Mouse (Mus musculus) limb, embryonic 12.5 days (tissue): ENCODE data around the gene Zfp831. TPM values are rescaled to one million over a fixed set of nuclear protein-coding genes. Genes with fewer than 3 reads are reported as not detected.

Experiments used
- ATAC-seq: fragments of 200-750 bp; cut with Nextera tagmentation; 2 replicates; pipeline ENCODE4 v1.8.0; 2017; ENCODE audit warnings: low read depth, moderate TSS enrichment; ENCODE audit not compliant: insufficient number of reproducible peaks, insufficient read depth, low FRiP score, low TSS enrichment
- H3K27ac ChIP-seq: fragments of 300-500 bp; sonication (generic); 2 replicates; pipeline ENCODE4 v1.5.1; 2016; ENCODE audit warnings: mild to moderate bottlenecking, moderate library complexity
- H3K27me3 ChIP-seq: fragments of 300-500 bp; sonication (generic); 2 replicates; pipeline ENCODE4 v1.6.1; 2016; ENCODE audit warnings: mild to moderate bottlenecking, moderate library complexity
- H3K36me3 ChIP-seq: fragments of 300-500 bp; sonication (generic); 2 replicates; pipeline ENCODE4 v1.6.1; 2016; ENCODE audit warnings: mild to moderate bottlenecking, moderate library complexity
- H3K4me1 ChIP-seq: fragments of 300-500 bp; sonication (generic); replicated peaks from 2 replicates; pipeline ENCODE4 v1.6.1; 2016
- H3K4me2 ChIP-seq: fragments of 300-500 bp; sonication (generic); 2 replicates; pipeline ENCODE4 v1.6.1; 2016; ENCODE audit warnings: mild to moderate bottlenecking, moderate library complexity
- H3K4me3 ChIP-seq: fragments of 300-500 bp; sonication (generic); replicated peaks from 2 replicates; pipeline ENCODE4 v1.5.1; 2016; ENCODE audit warnings: mild to moderate bottlenecking
- H3K9ac ChIP-seq: fragments of 300-500 bp; sonication (generic); replicated peaks from 2 replicates; pipeline ENCODE4 v1.6.1; 2016; ENCODE audit warnings: mild to moderate bottlenecking, moderate library complexity
- H3K9me3 ChIP-seq: fragments of 300-500 bp; sonication (generic); 2 replicates; pipeline ENCODE4 v1.6.1; 2016; ENCODE audit warnings: mild to moderate bottlenecking, moderate library complexity
- WGBS: fragments of 180-500 bp; shearing (Covaris S2); methylation state at CpG from one replicate; pipeline ENCODE4 v1.1.7; 2016; 5-methylcytosine and 5-hydroxymethylcytosine counted together
- polyA plus RNA-seq: library from polyadenylated mRNA; unstranded; fragments of >200 nt; fragmentation: Nextera tagmentation; extraction: Ambion mirVana; gene quantifications from 2 replicates; pipeline ENCODE4 v1.2.1, GENCODE M21; 2016

The Zfp831 gene
- polyA plus RNA-seq, 1 experiment from 2014 or later: not detected

DNA sequence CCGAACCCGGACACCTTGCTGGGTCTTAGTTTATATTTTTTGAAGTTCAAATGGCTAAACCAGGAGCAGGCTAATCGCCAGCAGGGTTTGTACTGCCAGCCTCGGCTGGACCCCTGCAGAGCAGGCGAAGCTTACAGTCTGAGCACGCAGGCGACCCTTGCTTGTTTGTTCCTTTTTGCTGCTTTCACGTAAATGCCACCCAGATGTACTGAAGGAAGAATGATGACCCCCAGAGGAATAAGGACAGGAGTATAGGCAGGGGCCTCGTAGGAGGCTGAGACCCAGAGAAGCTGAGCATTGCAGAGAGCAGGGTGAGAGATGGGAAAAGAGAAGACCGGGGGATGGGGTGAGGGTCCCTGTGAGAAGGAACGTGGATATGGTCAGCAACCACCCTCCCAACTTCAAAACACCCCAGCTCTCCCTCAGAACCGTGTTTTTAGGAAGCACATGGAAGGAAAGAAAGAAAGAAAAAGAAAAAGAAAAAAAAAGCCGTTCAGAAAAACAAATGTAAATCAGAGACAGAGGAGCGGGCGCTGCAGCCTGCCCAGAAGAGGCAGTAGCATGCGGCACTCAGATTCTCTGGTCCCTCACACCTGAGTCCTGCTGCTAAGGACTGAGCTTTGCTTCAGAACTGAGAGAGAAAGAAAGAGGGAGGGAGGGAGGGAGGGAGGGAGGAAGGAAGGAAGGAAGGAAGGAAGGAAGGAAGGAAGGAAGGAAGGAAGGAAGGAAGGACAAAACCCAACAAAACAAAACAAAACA is 31.1 kb downstream of the Zfp831 start:
- peak overlapping the region; percentile 43 for H3K4me3 ChIP-seq
- peak overlapping the region; percentile 54; the same call in 1 of the 2 replicates for H3K27ac ChIP-seq
- peak overlapping the region; percentile 94 for H3K4me2 ChIP-seq
- peaks cover 28% of the 10 kb centered on the region for H3K4me1 ChIP-seq
- no peaks in the 10 kb centered on the region for H3K36me3 ChIP-seq
- ATAC-seq: peak; percentile 49; the same call in 1 of the 2 replicates
- H3K9ac ChIP-seq: peak overlapping the region; percentile 50
- WGBS: 1% methylated on average over 16 of the region's 16 CpGs
- peaks cover 21% of the 10 kb centered on the region for H3K27me3 ChIP-seq
- no peaks in the 10 kb centered on the region for H3K9me3 ChIP-seq

DNA sequence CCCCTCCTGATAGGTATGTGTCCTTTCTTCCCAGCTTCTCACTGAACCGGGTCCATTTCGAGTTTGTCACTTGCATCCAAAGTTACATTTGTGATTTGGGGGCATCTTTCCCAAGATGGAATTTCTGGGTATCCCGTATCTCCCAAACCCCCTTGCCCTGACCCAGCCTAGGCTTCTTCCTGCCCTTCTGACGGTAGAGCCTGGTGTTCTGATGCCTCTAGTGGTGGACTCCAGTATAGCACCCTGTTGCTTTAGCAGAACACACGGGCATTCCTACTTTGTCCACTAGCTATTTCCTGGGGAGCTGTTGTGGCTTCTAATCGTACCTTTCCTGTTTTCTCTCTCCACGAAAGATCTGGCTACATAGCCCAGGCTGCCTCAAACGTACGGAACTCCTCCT is 32.3 kb downstream of the Zfp831 start:
- WGBS: 17% methylated on average over 9 of the region's 9 CpGs
- Histone ChIP-seq H3K27ac (no peak overlapping the region), H3K27me3 (peaks cover 17% of the 10 kb centered on the region), H3K4me1 (peaks cover 28% of the 10 kb centered on the region), H3K36me3 (no peaks in the 10 kb centered on the region), H3K4me2 (no peak overlapping the region), H3K9ac (no peak overlapping the region), H3K4me3 (no peak overlapping the region), H3K9me3 (no peaks in the 10 kb centered on the region)
- no peak for ATAC-seq

GRCm38 (mm10) chr2:174701351-174701750 is 58.0 kb downstream of the Zfp831 start:
- Histone ChIP-seq H3K27ac (no peak overlapping the region), H3K27me3 (no peaks in the 10 kb centered on the region), H3K4me3 (no peak overlapping the region), H3K4me2 (no peak overlapping the region), H3K9me3 (no peaks in the 10 kb centered on the region), H3K9ac (no peak overlapping the region), H3K36me3 (no peaks in the 10 kb centered on the region), H3K4me1 (no peaks in the 10 kb centered on the region)
- ATAC-seq: no peak
- 78% methylated on average over 8 of the region's 8 CpGs for WGBS

- no peaks in the 10 kb centered on the region for H3K27me3 ChIP-seq
- 86% methylated on average over 16 of the region's 16 CpGs for WGBS
- no peak for ATAC-seq
- no peaks in the 10 kb centered on the region for H3K4me1 ChIP-seq
- H3K36me3 ChIP-seq: no peaks in the 10 kb centered on the region
- no peaks in the 10 kb centered on the region for H3K9me3 ChIP-seq
- no peak overlapping the region for H3K27ac ChIP-seq
- no peak overlapping the region for H3K4me2 ChIP-seq
- H3K9ac ChIP-seq: no peak overlapping the region
- H3K4me3 ChIP-seq: no peak overlapping the region
These were observed 63.8 kb downstream of the Zfp831 start for GRCm38 (mm10) chr2:174707101-174707500.

- no peaks in the 10 kb centered on the region for H3K9me3 ChIP-seq
- 76% methylated on average over 4 of the region's 4 CpGs for WGBS
- H3K4me1 ChIP-seq: no peaks in the 10 kb centered on the region
- H3K9ac ChIP-seq: no peak overlapping the region
- no peaks in the 10 kb centered on the region for H3K36me3 ChIP-seq
- ATAC-seq: no peak
- no peak overlapping the region for H3K4me3 ChIP-seq
- no peaks in the 10 kb centered on the region for H3K27me3 ChIP-seq
- H3K4me2 ChIP-seq: no peak overlapping the region
- no peak overlapping the region for H3K27ac ChIP-seq
These were observed 65.3 kb downstream of the Zfp831 start for GRCm38 (mm10) chr2:174708587-174708986.

DNA sequence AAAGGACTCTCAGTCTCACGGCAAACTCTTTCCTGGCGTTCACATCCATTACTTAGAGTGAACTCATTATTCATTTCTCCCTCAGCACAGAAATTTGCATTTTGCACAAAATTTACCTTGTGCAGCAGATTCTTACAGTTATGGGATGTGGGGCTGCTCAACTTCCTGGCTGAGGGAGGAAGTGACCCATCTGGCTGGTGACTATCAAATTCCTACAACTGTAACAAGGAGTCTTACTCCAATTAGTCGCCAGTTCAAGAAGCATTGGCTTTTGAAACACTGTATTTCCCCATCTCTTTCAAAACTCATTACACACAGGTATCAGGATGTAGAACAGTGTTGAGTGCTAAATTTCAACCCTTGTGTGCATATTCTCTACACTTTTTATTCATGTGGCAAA is 66.9 kb downstream of the Zfp831 start:
- Histone ChIP-seq H3K4me3 (no peak overlapping the region), H3K9ac (no peak overlapping the region), H3K36me3 (no peaks in the 10 kb centered on the region), H3K27ac (no peak overlapping the region), H3K4me2 (no peak overlapping the region), H3K27me3 (no peaks in the 10 kb centered on the region), H3K9me3 (no peaks in the 10 kb centered on the region), H3K4me1 (no peaks in the 10 kb centered on the region)
- ATAC-seq: no peak
- WGBS: 72% methylated on average over 3 of the region's 3 CpGs

DNA sequence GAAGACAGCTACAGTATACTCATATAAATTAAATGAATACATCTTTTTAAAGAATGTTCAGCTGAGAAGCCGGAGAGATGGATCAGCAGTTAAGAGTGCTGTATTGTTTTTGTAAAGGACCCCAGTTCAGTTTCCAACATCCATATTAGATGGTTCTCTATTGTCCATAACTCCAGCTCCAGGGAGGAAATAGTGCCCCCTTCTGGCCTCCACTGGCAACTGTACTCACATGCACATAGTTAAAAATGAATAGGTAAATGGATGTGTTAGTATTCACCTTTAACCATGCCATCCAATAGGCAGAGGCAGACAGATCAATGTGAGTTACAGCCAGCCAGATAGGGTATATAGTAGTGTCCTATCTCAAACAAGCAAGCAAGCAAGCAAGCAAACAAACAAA is 68.7 kb downstream of the Zfp831 start:
- Histone ChIP-seq H3K27ac (no peak overlapping the region), H3K27me3 (no peaks in the 10 kb centered on the region)
- no peak for ATAC-seq

DNA sequence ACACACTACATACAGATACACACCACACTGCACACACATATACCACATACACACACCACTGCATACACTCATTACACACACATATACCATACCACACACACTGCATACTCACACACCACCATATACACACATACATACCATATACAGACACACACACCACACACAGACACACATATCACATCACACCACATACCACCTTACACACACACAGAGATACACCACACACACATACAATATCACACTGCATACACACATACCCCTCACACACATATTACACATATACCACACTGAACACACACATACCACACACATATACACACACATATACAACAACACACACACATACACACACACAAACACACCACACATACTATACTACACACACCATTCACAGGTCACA is 72.6 kb downstream of the Zfp831 start:
- Histone ChIP-seq H3K36me3 (no peaks in the 10 kb centered on the region), H3K27me3 (no peaks in the 10 kb centered on the region), H3K4me1 (no peaks in the 10 kb centered on the region), H3K9ac (no peak overlapping the region), H3K9me3 (peaks cover 7% of the 10 kb centered on the region; the same call in 1 of the 2 replicates), H3K27ac (no peak overlapping the region), H3K4me3 (no peak overlapping the region), H3K4me2 (no peak overlapping the region)
- no peak for ATAC-seq

More for the DNA sequence above, 68.7 kb downstream of the Zfp831 start:
- H3K9ac ChIP-seq: no peak overlapping the region
- no peak overlapping the region for H3K4me2 ChIP-seq
- H3K4me1 ChIP-seq: no peaks in the 10 kb centered on the region
- H3K4me3 ChIP-seq: no peak overlapping the region
- H3K36me3 ChIP-seq: no peaks in the 10 kb centered on the region
- 95% methylated on average over 1 of the region's 1 CpGs for WGBS
- peaks cover 7% of the 10 kb centered on the region; the same call in 1 of the 2 replicates for H3K9me3 ChIP-seq

DNA sequence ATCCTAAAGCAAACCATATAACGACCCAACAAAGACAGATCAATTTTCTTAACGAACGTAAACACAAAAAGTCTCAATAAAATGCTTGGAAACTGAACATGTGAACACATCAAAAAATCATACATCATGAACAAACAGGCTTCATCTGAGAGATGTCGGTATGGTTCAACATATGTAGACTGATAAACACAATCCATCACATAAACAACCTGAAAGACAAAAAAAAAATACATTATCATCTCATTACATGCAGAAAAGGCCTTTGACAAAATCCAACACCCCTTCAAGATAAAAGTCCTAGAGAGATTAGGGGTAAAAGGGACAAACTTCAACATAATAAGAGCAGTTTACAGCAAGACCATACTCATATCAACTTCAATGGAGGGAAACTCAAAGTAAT is 74.5 kb downstream of the Zfp831 start:
- 74% methylated on average over 4 of the region's 4 CpGs for WGBS
- Histone ChIP-seq H3K9ac (no peak overlapping the region), H3K27me3 (no peaks in the 10 kb centered on the region), H3K27ac (no peak overlapping the region), H3K4me2 (no peak overlapping the region), H3K9me3 (peaks cover 7% of the 10 kb centered on the region; the same call in 1 of the 2 replicates), H3K36me3 (no peaks in the 10 kb centered on the region), H3K4me3 (no peak overlapping the region), H3K4me1 (no peaks in the 10 kb centered on the region)
- ATAC-seq: no peak

DNA sequence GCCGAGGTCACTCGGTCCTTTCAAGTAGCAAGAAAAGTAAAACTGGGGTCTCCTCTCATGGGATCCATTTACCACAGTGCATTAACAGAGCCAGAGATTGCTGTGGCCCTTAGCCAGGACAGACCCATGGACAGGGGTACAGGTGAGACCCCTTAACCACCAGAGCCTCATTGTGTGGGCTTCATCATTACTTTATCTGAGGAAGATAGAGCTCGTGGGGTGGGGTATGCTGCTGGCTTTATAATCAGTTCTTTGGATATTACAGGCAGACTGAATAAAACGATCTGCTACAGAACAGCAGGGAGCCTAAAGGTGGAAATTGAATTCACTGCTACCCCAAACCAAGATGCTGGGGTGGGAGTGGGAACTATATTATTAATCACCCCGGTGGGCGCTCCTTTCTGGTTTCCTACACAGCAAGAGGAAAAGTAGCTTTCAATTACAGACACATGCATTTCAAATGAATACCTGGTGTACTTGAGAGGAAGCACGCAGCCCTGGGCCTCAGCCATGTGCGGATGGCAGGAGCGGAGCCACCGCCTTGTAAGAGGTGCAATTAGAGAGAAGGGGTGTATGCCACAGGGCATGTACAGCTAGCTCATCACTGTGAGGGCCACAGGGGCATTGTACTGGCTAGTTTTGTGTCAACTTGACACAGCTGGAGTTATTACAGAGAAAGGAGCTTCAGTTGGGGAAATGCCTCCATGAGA is 83.9 kb downstream of the Zfp831 start:
- H3K9ac ChIP-seq: no peak overlapping the region
- H3K4me1 ChIP-seq: 0 out of 2 replicates have a peak, but pooled peaks cover 22% of the 10 kb centered on the region
- H3K4me2 ChIP-seq: no peak overlapping the region
- WGBS: 40% methylated on average over 10 of the region's 10 CpGs
- no peak overlapping the region for H3K4me3 ChIP-seq
- H3K27me3 ChIP-seq: no peaks in the 10 kb centered on the region
- no peaks in the 10 kb centered on the region for H3K9me3 ChIP-seq
- H3K36me3 ChIP-seq: no peaks in the 10 kb centered on the region
- H3K27ac ChIP-seq: 0 out of 2 replicates have a peak overlapping the region, but pooled peaks have one; percentile 23
- ATAC-seq: no peak

- Histone ChIP-seq H3K4me3 (no peak overlapping the region), H3K4me1 (peaks cover 19% of the 10 kb centered on the region; the same call in 1 of the 2 replicates), H3K36me3 (no peaks in the 10 kb centered on the region), H3K9ac (no peak overlapping the region), H3K27me3 (no peaks in the 10 kb centered on the region), H3K9me3 (no peaks in the 10 kb centered on the region), H3K27ac (no peak overlapping the region), H3K4me2 (no peak overlapping the region)
- 86% methylated on average over 5 of the region's 5 CpGs for WGBS
- no peak for ATAC-seq
These were observed 88.6 kb downstream of the Zfp831 start for GRCm38 (mm10) chr2:174731939-174732338.
